Mouse (Mus musculus): ENCODE measurements around the gene Nxn.
"Not testable (repeated sequence)": the region's sequence is repeated elsewhere in the genome, so short reads cannot be mapped to it uniquely, and the experiment has no call there.

Gene Nxn

GRCm38 (mm10) chr11:76213841-76214240 lies 185.1 kb downstream of the Nxn start:
- no peak for DNase-seq (ENCODE audit: low spot score in 2 of 2)

- DNase-seq (ENCODE audit: low spot score in 2 of 2): not testable (repeated sequence)
Observed at GRCm38 (mm10) chr11:76211595-76211994, 187.3 kb downstream of the Nxn start.

- no peak for DNase-seq (ENCODE audit: low spot score in 2 of 2)
Observed at GRCm38 (mm10) chr11:76210228-76210985, 188.5 kb downstream of the Nxn start.

All from spleen, postnatal 10 days (tissue).